Mouse (Mus musculus): Measurements from ENCODE around the gene Zcchc17.
A peak's percentile ranks its signal among the peaks of the same experiment; 100 is the strongest.

- TF ChIP-seq CTCF (IDR thresholded peaks at IDR 0.05; ENCODE audit: control insufficient read depth, insufficient read depth, insufficient read length) (peak; percentile 70), MYOG (IDR thresholded peaks at IDR 0.05; ENCODE audit: control insufficient read depth, extremely low read depth, insufficient read length) (no peak), USF1 (IDR thresholded peaks at IDR 0.05; ENCODE audit: low read depth) (no peak)
These were observed 62.6 kb downstream of the Zcchc17 start for GRCm38 (mm10) chr4:130297123-130297529.

Data from C2C12 (cell line).